Mouse (Mus musculus) CH12.LX (cell line): ENCODE measurements around the gene Arf3. TPM values are rescaled to one million over a fixed set of nuclear protein-coding genes. Genes with fewer than 3 reads are reported as not detected.

Source experiments
- DNase-seq: peaks from one replicate; pipeline ENCODE4 v3.0.0-alpha.2; 2013; ENCODE audit errors: extremely low read depth
- H3K27ac ChIP-seq: 2 replicates; pipeline ENCODE4 v1.5.1; 2012; ENCODE audit warnings: low read depth, mild to moderate bottlenecking, control low read depth, moderate library complexity; ENCODE audit not compliant: insufficient read depth
- H3K27me3 ChIP-seq: replicated peaks from 2 replicates; pipeline ENCODE3; 2012; ENCODE audit warnings: inconsistent platforms
- H3K36me3 ChIP-seq, 2 experiments: replicated peaks in 1 of 2; 2 replicates each; pipeline versions ENCODE3 to v1.6.1; 2012; ENCODE audit warnings: inconsistent platforms in 1 of 2, low read length in 1 of 2, mild to moderate bottlenecking in 1 of 2, mixed read lengths in 1 of 2, moderate library complexity in 1 of 2; ENCODE audit not compliant: control insufficient read depth in 1 of 2, insufficient read depth in 1 of 2
- H3K4me1 ChIP-seq, 2 experiments: 2 replicates each; pipeline ENCODE4 v1.6.1; 2012; ENCODE audit warnings: inconsistent platforms in 1 of 2, moderate library complexity in 1 of 2; ENCODE audit not compliant: insufficient read depth in 2 of 2, control insufficient read depth in 1 of 2
- H3K4me2 ChIP-seq: 2 replicates; pipeline ENCODE4 v1.6.1; 2012; ENCODE audit warnings: low read depth, mild to moderate bottlenecking, control low read depth; ENCODE audit not compliant: poor library complexity, insufficient read depth, severe bottlenecking
- H3K4me3 ChIP-seq, 3 experiments: fragments of 150-350 bp in 1 of 3; sonication (generic) in 1 of 3; replicated peaks in 1 of 3; 2 replicates each; pipeline versions ENCODE3 to v1.5.1; 2011 to 2012; ENCODE audit warnings: low read depth in 2 of 3, low read length in 2 of 3, mild to moderate bottlenecking in 2 of 3, moderate library complexity in 2 of 3, control low read depth in 1 of 3, improper control_type of control experiment in 1 of 3, inconsistent platforms in 1 of 3, mixed read lengths in 1 of 3; ENCODE audit not compliant: poor library complexity in 1 of 3
- H3K79me2 ChIP-seq: replicated peaks from 2 replicates; pipeline ENCODE4 v1.6.1; 2012; ENCODE audit warnings: mild to moderate bottlenecking, moderate library complexity; ENCODE audit not compliant: control insufficient read depth, poor library complexity, insufficient read depth, severe bottlenecking; ENCODE audit errors: extremely low read depth
- H3K9ac ChIP-seq: 2 replicates; pipeline ENCODE4 v1.6.1; 2012; ENCODE audit warnings: low read depth, mild to moderate bottlenecking, control low read depth, moderate library complexity; ENCODE audit not compliant: insufficient read depth
- H3K9me3 ChIP-seq: replicated peaks from 2 replicates; pipeline ENCODE3; 2012; ENCODE audit warnings: low read length, inconsistent platforms, mixed read lengths
- GABPA ChIP-seq: IDR thresholded peaks from 2 replicates; pipeline ENCODE4 v1.6.1; 2012; ENCODE audit warnings: low read depth, low read length, improper control_type of control experiment, inconsistent platforms; ENCODE audit not compliant: insufficient replicate concordance
- IRF4 ChIP-seq: IDR thresholded peaks from 2 replicates; pipeline ENCODE4 v1.6.1; 2014; ENCODE audit warnings: low read depth, mild to moderate bottlenecking, inconsistent platforms, low read length, improper control_type of control experiment
- JUN ChIP-seq: IDR thresholded peaks from 2 replicates; pipeline ENCODE4 v1.6.1; 2011; ENCODE audit warnings: low read depth, mild to moderate bottlenecking, low read length, improper control_type of control experiment, moderate library complexity; ENCODE audit not compliant: insufficient read depth
- MAX ChIP-seq: IDR thresholded peaks from 2 replicates; pipeline ENCODE4 v1.6.1; 2011; ENCODE audit warnings: low read length, improper control_type of control experiment
- MEF2A ChIP-seq: IDR thresholded peaks from 2 replicates; pipeline ENCODE4 v1.6.1; 2014; ENCODE audit warnings: low read depth, mild to moderate bottlenecking, inconsistent platforms, low read length, improper control_type of control experiment, borderline replicate concordance
- NRF1 ChIP-seq: IDR thresholded peaks from 2 replicates; pipeline ENCODE4 v1.6.1; 2014; ENCODE audit warnings: low read depth, mild to moderate bottlenecking, inconsistent platforms, low read length, improper control_type of control experiment, moderate library complexity
- RCOR1 ChIP-seq: conservative IDR thresholded peaks from 2 replicates; pipeline ENCODE4 v1.6.1; 2012; ENCODE audit warnings: low read depth, mild to moderate bottlenecking, inconsistent platforms, low read length, improper control_type of control experiment
- SIN3A ChIP-seq: IDR thresholded peaks from 2 replicates; pipeline ENCODE4 v1.6.1; 2012; ENCODE audit warnings: low read length, improper control_type of control experiment, inconsistent platforms
- SMC3 ChIP-seq: IDR thresholded peaks from 2 replicates; pipeline ENCODE4 v1.6.1; 2011; ENCODE audit warnings: low read depth, low read length, improper control_type of control experiment
- TCF12 ChIP-seq: IDR thresholded peaks from 2 replicates; pipeline ENCODE4 v1.6.1; 2014; ENCODE audit warnings: low read depth, mild to moderate bottlenecking, inconsistent platforms, low read length, improper control_type of control experiment
- USF1 ChIP-seq: IDR thresholded peaks from 2 replicates; pipeline ENCODE4 v1.6.1; 2014; ENCODE audit warnings: low read depth, mild to moderate bottlenecking, inconsistent platforms, low read length, improper control_type of control experiment
- ZC3H11A ChIP-seq: IDR thresholded peaks from 2 replicates; pipeline ENCODE4 v1.6.1; 2012; ENCODE audit warnings: low read depth, mild to moderate bottlenecking, inconsistent platforms, low read length, improper control_type of control experiment
- dilution Hi-C: fragments of 300-500 bp; cut with MboI; formaldehyde crosslinking; loops from 2 replicates; pipeline ENCODE4 v1.14.3; 2020; ENCODE audit warnings: low sequenced_read_pairs; ENCODE audit not compliant: extremely low pct_unique_long_range_greater_than_20kb, extremely low pct_ligation_motif_present
- in situ Hi-C: fragments of 300-500 bp; cut with MboI; formaldehyde crosslinking; loops from 3 replicates; pipeline ENCODE4 v1.14.3; 2019; ENCODE audit warnings: low sequenced_read_pairs, low pct_ligation_motif_present, low pct_unique_long_range_greater_than_20kb, mixed read lengths
- polyA plus RNA-seq: library from polyadenylated mRNA; unstranded; fragments of >175 nt; gene quantifications from 2 replicates; pipeline ENCODE4 v1.2.1, GENCODE M21; 2012; ENCODE audit warnings: low read depth; ENCODE audit not compliant: insufficient read length
- total RNA-seq, 2 experiments: library from RNA; depleted of rRNA; stranded (reverse); fragments of 300-350 nt in 1 of 2; fragments of >200 nt in 1 of 2; gene quantifications; 2 replicates each; pipeline ENCODE4 v1.2.3; 2012 to 2014

The Arf3 gene
- total and polyA plus RNA-seq, 3 experiments = 32.5 to 182 (median 41.0) TPM

- Histone ChIP-seq H3K27me3 (peaks cover 63% of the 10 kb centered on the region), H3K4me2 (peak overlapping the region; percentile 73), H3K4me3 (peak overlapping the region in 1 of 3 experiments; percentile 43)
These were observed 28.2 kb upstream of the Arf3 start for GRCm38 (mm10) chr15:98791221-98791620.

GRCm38 (mm10) chr15:98790761-98791160, 27.7 kb upstream of the Arf3 start:
- in situ Hi-C loops = no loop called here
- Histone ChIP-seq H3K4me3 (peak overlapping the region in 1 of 3 experiments; percentile 31), H3K79me2 (no peaks in the 10 kb centered on the region), H3K27me3 (peaks cover 60% of the 10 kb centered on the region), H3K9me3 (peaks cover 25% of the 10 kb centered on the region)
- TF ChIP-seq SMC3 = no peak
- TF ChIP-seq ZC3H11A = no peak
- TF ChIP-seq GABPA = no peak
- TF ChIP-seq JUN = no peak
- no peak for TF ChIP-seq USF1
- 0 out of 2 replicates have a peak, but pooled peaks have one; percentile 23 for TF ChIP-seq IRF4
- no peak for TF ChIP-seq MEF2A
- TF ChIP-seq, all 38 proteins: peak for 1
- Histone ChIP-seq H3K36me3 (no peaks in the 10 kb centered on the region), H3K27ac (no peak overlapping the region), H3K4me1 (peaks cover 23 to 29% of the 10 kb centered on the region in 2 experiments), H3K4me2 (peak overlapping the region; percentile 73), H3K9ac (no peak overlapping the region)
- dilution Hi-C loops = no loop called here
- no peak for DNase-seq

More at GRCm38 (mm10) chr15:98791221-98791620, 28.2 kb upstream of the Arf3 start:
- peaks cover 27 to 34% of the 10 kb centered on the region in 2 experiments for H3K4me1 ChIP-seq
- peaks cover 23% of the 10 kb centered on the region for H3K9me3 ChIP-seq
- dilution Hi-C loops (no loop called here), in situ Hi-C loops (no loop called here)
- TF ChIP-seq NRF1 (no peak), MAX (peak; percentile 11; the same call in 1 of the 2 replicates), RCOR1 (no peak), MEF2A (no peak), SIN3A (no peak), TCF12 (no peak)
- no peaks in the 10 kb centered on the region for H3K36me3 ChIP-seq
- no peak overlapping the region for H3K9ac ChIP-seq
- H3K27ac ChIP-seq = no peak overlapping the region
- H3K79me2 ChIP-seq = no peaks in the 10 kb centered on the region
- no peak for DNase-seq
